Mouse (Mus musculus) olfactory bulb, adult 2 months (tissue): Measurements from ENCODE around the gene Cdc34.

ENCODE experiments used
- CTCF ChIP-seq: fragments of 200-500 bp; IDR thresholded peaks from 2 replicates; pipeline ENCODE4 v1.5.1; 2012; ENCODE audit warnings: low read depth, mild to moderate bottlenecking, low read length, moderate library complexity; ENCODE audit not compliant: insufficient read depth
- POLR2A ChIP-seq: fragments of 200-500 bp; IDR thresholded peaks from 2 replicates; pipeline ENCODE4 v1.6.1; 2012; ENCODE audit warnings: mild to moderate bottlenecking, low read depth, low read length, moderate library complexity; ENCODE audit not compliant: insufficient read depth

GRCm38 (mm10) chr10:79695231-79696128 lies 13.5 kb downstream of the Cdc34 start:
- TF ChIP-seq POLR2A = no peak
- peak; percentile 50; the same call in 1 of the 2 replicates for TF ChIP-seq CTCF
